Mouse (Mus musculus) cerebellum, adult 2 months (tissue): ENCODE results near the gene Vill.

Experiments
- CTCF ChIP-seq: fragments of 200-500 bp; IDR thresholded peaks from 2 replicates; pipeline ENCODE4 v1.5.1; 2011; ENCODE audit warnings: low read depth, mild to moderate bottlenecking, control low read depth, low read length, moderate library complexity, borderline replicate concordance; ENCODE audit not compliant: insufficient read depth
- POLR2A ChIP-seq: fragments of 200-500 bp; IDR thresholded peaks from 2 replicates; pipeline ENCODE4 v1.6.1; 2011; ENCODE audit warnings: low read length, control low read depth, borderline replicate concordance; ENCODE audit not compliant: insufficient read depth

GRCm38 (mm10) chr9:119120168-119120560, 67.6 kb downstream of the Vill start:
- TF ChIP-seq CTCF: no peak
- no peak for TF ChIP-seq POLR2A
